Mouse (Mus musculus) limb, embryonic 11.5 days (tissue): ENCODE data around the gene Gpd2. TPM values are rescaled to one million over a fixed set of nuclear protein-coding genes. Genes with fewer than 3 reads are reported as not detected.

Source experiments
- ATAC-seq: fragments of 200-750 bp; cut with Nextera tagmentation; 2 replicates; pipeline ENCODE4 v1.8.0; 2017; ENCODE audit warnings: low read depth; ENCODE audit not compliant: insufficient number of reproducible peaks, low FRiP score, low TSS enrichment
- DNase-seq: peaks from one replicate; pipeline ENCODE4 v3.0.0-alpha.2; 2015; ENCODE audit warnings: low spot score
- H3K27ac ChIP-seq: fragments of 300-500 bp; sonication (generic); replicated peaks from 2 replicates; pipeline ENCODE4 v1.5.1; 2014; ENCODE audit warnings: low read depth, mild to moderate bottlenecking, low read length
- H3K27me3 ChIP-seq: fragments of 300-500 bp; sonication (generic); 2 replicates; pipeline ENCODE4 v1.6.1; 2014; ENCODE audit warnings: mild to moderate bottlenecking, low read length, mixed read lengths; ENCODE audit not compliant: control insufficient read depth, insufficient read depth
- H3K36me3 ChIP-seq: fragments of 300-500 bp; sonication (generic); 2 replicates; pipeline ENCODE4 v1.6.1; 2014; ENCODE audit warnings: mild to moderate bottlenecking, low read length, moderate library complexity, mixed read lengths; ENCODE audit not compliant: control insufficient read depth, insufficient read depth
- H3K4me1 ChIP-seq: fragments of 300-500 bp; sonication (generic); 2 replicates; pipeline ENCODE4 v1.6.1; 2014; ENCODE audit warnings: low read length, mixed read lengths; ENCODE audit not compliant: control insufficient read depth, insufficient read depth
- H3K4me2 ChIP-seq: fragments of 300-500 bp; sonication (generic); 2 replicates; pipeline ENCODE4 v1.6.1; 2014; ENCODE audit warnings: low read depth, mild to moderate bottlenecking, moderate library complexity; ENCODE audit not compliant: severe bottlenecking
- H3K4me3 ChIP-seq: fragments of 300-500 bp; sonication (generic); 2 replicates; pipeline ENCODE4 v1.5.1; 2014; ENCODE audit warnings: low read depth, low read length
- H3K9ac ChIP-seq: fragments of 300-500 bp; sonication (generic); 2 replicates; pipeline ENCODE4 v1.6.1; 2014; ENCODE audit warnings: mild to moderate bottlenecking, low read length
- H3K9me3 ChIP-seq: fragments of 300-500 bp; sonication (generic); 2 replicates; pipeline ENCODE4 v1.6.1; 2016; ENCODE audit warnings: low read length; ENCODE audit not compliant: control insufficient read depth
- WGBS: fragments of 180-500 bp; shearing (Covaris S2); extraction: QIAGEN DNeasy Blood & Tissue Kit; methylation state at CpG from one replicate; pipeline ENCODE4 v1.1.7; 2014; 5-methylcytosine and 5-hydroxymethylcytosine counted together
- polyA plus RNA-seq: library from polyadenylated mRNA; unstranded; fragments of >200 nt; fragmentation: Nextera tagmentation; extraction: Ambion mirVana; gene quantifications from 2 replicates; pipeline ENCODE4 v1.2.1, GENCODE M21; 2014

Gpd2 gene
- polyA plus RNA-seq, 1 experiment from 2014 or later, result 19.1 TPM

GRCm38 (mm10) chr2:57330812-57331211, 93.4 kb downstream of the Gpd2 start:
- WGBS, result 54% methylated on average over 3 of the region's 3 CpGs

GRCm38 (mm10) chr2:57331266-57331665, 93.8 kb downstream of the Gpd2 start:
- WGBS, result 85% methylated on average over 8 of the region's 8 CpGs
- H3K9ac ChIP-seq, result no peak overlapping the region
- no peaks in the 10 kb centered on the region for H3K4me1 ChIP-seq
- H3K36me3 ChIP-seq, result no peaks in the 10 kb centered on the region
- H3K27ac ChIP-seq, result no peak overlapping the region
- H3K4me2 ChIP-seq, result no peak overlapping the region
- DNase-seq (no peak), ATAC-seq (no peak)
- no peak overlapping the region for H3K4me3 ChIP-seq
- H3K27me3 ChIP-seq, result no peaks in the 10 kb centered on the region
- H3K9me3 ChIP-seq, result no peaks in the 10 kb centered on the region; the same call in 1 of the 2 replicates

More at GRCm38 (mm10) chr2:57330812-57331211, 93.4 kb downstream of the Gpd2 start:
- H3K4me3 ChIP-seq, result no peak overlapping the region
- ATAC-seq (no peak), DNase-seq (no peak)
- no peaks in the 10 kb centered on the region; the same call in 1 of the 2 replicates for H3K9me3 ChIP-seq
- H3K4me2 ChIP-seq, result no peak overlapping the region
- no peak overlapping the region for H3K9ac ChIP-seq
- no peaks in the 10 kb centered on the region for H3K4me1 ChIP-seq
- no peaks in the 10 kb centered on the region for H3K27me3 ChIP-seq
- no peak overlapping the region for H3K27ac ChIP-seq
- H3K36me3 ChIP-seq, result no peaks in the 10 kb centered on the region

- no peak overlapping the region for H3K4me2 ChIP-seq
Observed at GRCm38 (mm10) chr2:57333481-57333880, 96.0 kb downstream of the Gpd2 start.

DNA sequence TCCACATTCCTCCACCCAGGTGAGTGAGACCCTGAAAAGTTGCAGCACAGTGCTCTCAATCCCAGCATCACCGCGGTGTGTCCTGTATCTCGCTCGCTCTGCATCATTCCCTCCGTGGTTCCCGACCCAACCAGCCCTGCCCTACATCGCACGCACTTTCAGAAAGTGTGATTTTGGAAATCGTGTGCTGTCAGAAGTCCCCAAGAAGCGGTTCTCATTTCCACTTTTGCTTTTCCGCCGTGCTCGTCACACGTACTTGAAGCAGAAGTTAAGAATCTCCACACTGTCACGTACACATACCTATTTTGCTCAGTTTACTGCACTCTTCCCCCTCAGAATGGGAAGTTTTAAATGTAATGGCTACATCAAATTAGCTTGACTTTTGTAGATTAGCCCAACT, 98.0 kb downstream of the Gpd2 start:
- Histone ChIP-seq H3K36me3 (no peaks in the 10 kb centered on the region), H3K4me1 (no peaks in the 10 kb centered on the region), H3K9me3 (no peaks in the 10 kb centered on the region; the same call in 1 of the 2 replicates), H3K27me3 (no peaks in the 10 kb centered on the region), H3K4me3 (no peak overlapping the region), H3K27ac (no peak overlapping the region), H3K9ac (no peak overlapping the region), H3K4me2 (no peak overlapping the region)
- DNase-seq (no peak), ATAC-seq (0 out of 2 replicates have a peak, but pooled peaks have one; percentile 44)
- 91% methylated on average over 15 of the region's 15 CpGs for WGBS

More at GRCm38 (mm10) chr2:57333481-57333880, 96.0 kb downstream of the Gpd2 start:
- H3K4me1 ChIP-seq, result no peaks in the 10 kb centered on the region
- H3K27me3 ChIP-seq, result no peaks in the 10 kb centered on the region
- H3K9ac ChIP-seq, result no peak overlapping the region
- no peak overlapping the region for H3K4me3 ChIP-seq
- WGBS, result 86% methylated on average over 6 of the region's 6 CpGs
- ATAC-seq (no peak), DNase-seq (no peak)
- no peaks in the 10 kb centered on the region; the same call in 1 of the 2 replicates for H3K9me3 ChIP-seq
- no peaks in the 10 kb centered on the region for H3K36me3 ChIP-seq
- no peak overlapping the region for H3K27ac ChIP-seq

DNA sequence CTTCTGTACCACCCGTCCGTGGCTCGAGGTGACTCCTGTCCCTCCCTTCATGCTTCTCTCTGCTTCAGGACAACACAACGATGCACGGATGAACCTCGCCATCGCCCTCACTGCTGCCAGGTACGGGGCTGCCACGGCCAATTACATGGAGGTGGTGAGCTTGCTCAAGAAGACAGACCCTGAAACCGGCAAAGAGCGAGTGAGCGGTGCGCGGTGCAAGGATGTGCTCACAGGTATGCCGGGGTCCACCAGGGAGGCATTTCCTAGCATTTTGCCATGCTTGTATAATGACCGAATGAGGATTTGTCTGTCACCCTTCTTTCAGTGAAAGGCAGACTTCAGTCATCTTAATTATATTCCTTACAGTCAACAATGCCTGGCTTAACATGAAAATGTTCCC, 101.3 kb downstream of the Gpd2 start:
- Histone ChIP-seq H3K27ac (no peak overlapping the region), H3K9ac (no peak overlapping the region), H3K4me2 (no peak overlapping the region), H3K27me3 (no peaks in the 10 kb centered on the region), H3K9me3 (no peaks in the 10 kb centered on the region), H3K36me3 (no peaks in the 10 kb centered on the region), H3K4me1 (peaks cover 5% of the 10 kb centered on the region; the same call in 1 of the 2 replicates), H3K4me3 (no peak overlapping the region)
- 93% methylated on average over 16 of the region's 16 CpGs for WGBS
- no peak for DNase-seq
- no peak for ATAC-seq

- Histone ChIP-seq H3K4me3 (no peak overlapping the region), H3K9me3 (no peaks in the 10 kb centered on the region), H3K4me1 (peaks cover 5% of the 10 kb centered on the region; the same call in 1 of the 2 replicates), H3K9ac (no peak overlapping the region), H3K36me3 (no peaks in the 10 kb centered on the region), H3K27ac (no peak overlapping the region), H3K27me3 (no peaks in the 10 kb centered on the region), H3K4me2 (no peak overlapping the region)
- ATAC-seq (no peak), DNase-seq (no peak)
- 5% methylated on average over 1 of the region's 1 CpGs for WGBS
Observed at GRCm38 (mm10) chr2:57342910-57343309, 105.5 kb downstream of the Gpd2 start.

DNA sequence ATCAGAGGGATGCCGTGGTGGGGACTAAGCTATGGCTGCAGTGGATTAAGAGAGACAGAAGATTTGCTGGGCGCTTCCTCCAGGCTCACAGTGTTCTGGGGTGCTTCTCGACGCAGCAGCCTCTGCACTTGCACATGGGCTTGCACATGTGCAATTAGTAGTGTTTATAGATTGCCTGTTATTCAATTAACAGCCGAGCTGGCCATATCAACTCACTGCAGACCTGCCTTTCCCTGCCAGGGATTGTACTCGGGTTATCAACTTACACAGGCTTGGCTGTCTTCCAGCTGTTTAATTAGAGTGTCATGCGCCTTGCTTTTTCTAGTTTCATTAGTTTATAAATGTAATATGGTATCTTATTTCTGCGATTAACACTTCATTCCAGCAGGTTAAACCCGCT, 113.2 kb downstream of the Gpd2 start:
- WGBS, result 35% methylated on average over 9 of the region's 9 CpGs
- no peaks in the 10 kb centered on the region; the same call in 1 of the 2 replicates for H3K4me1 ChIP-seq
- H3K9ac ChIP-seq, result no peak overlapping the region
- H3K4me2 ChIP-seq, result no peak overlapping the region
- H3K36me3 ChIP-seq, result no peaks in the 10 kb centered on the region
- no peak for DNase-seq
- H3K27ac ChIP-seq, result no peak overlapping the region
- H3K9me3 ChIP-seq, result no peaks in the 10 kb centered on the region
- no peaks in the 10 kb centered on the region for H3K27me3 ChIP-seq
- no peak overlapping the region for H3K4me3 ChIP-seq
- ATAC-seq, result no peak

- Histone ChIP-seq H3K9me3 (no peaks in the 10 kb centered on the region), H3K4me2 (no peak overlapping the region), H3K27me3 (no peaks in the 10 kb centered on the region), H3K9ac (no peak overlapping the region), H3K4me1 (no peaks in the 10 kb centered on the region; the same call in 1 of the 2 replicates), H3K27ac (no peak overlapping the region), H3K36me3 (no peaks in the 10 kb centered on the region), H3K4me3 (no peak overlapping the region)
- ATAC-seq (no peak), DNase-seq (no peak)
- WGBS, result 87% methylated on average over 9 of the region's 9 CpGs
Observed at GRCm38 (mm10) chr2:57353722-57354432, 116.4 kb downstream of the Gpd2 start.
